Mouse (Mus musculus) adrenal gland, postnatal 10 days (tissue): ENCODE data around the gene Slc24a3. TPM values are rescaled to one million over a fixed set of nuclear protein-coding genes. Genes with fewer than 3 reads are reported as not detected.
A peak's percentile ranks its signal among the peaks of the same experiment; 100 is the strongest.

Experiments used
- DNase-seq: peaks from one replicate; pipeline ENCODE4 v3.0.0; 2021; ENCODE audit warnings: mixed read lengths
- total RNA-seq, 2 experiments: library from RNA; stranded (reverse); gene quantifications; 2 replicates each; pipeline ENCODE4 v1.2.3; 2021

Slc24a3 gene
- total RNA-seq, 2 experiments from 2014 or later = 36.7 to 37.2 TPM

GRCm38 (mm10) chr2:145631123-145631798 is 463.7 kb downstream of the Slc24a3 start:
- no peak for DNase-seq

GRCm38 (mm10) chr2:145631799-145632174 is 464.2 kb downstream of the Slc24a3 start:
- no peak for DNase-seq

GRCm38 (mm10) chr2:145633811-145634210 is 466.3 kb downstream of the Slc24a3 start:
- DNase-seq = no peak

- no peak for DNase-seq
Measured at GRCm38 (mm10) chr2:145640255-145640984, 472.9 kb downstream of the Slc24a3 start.

- no peak for DNase-seq
Measured at GRCm38 (mm10) chr2:145655373-145655960, 487.9 kb downstream of the Slc24a3 start.

DNA sequence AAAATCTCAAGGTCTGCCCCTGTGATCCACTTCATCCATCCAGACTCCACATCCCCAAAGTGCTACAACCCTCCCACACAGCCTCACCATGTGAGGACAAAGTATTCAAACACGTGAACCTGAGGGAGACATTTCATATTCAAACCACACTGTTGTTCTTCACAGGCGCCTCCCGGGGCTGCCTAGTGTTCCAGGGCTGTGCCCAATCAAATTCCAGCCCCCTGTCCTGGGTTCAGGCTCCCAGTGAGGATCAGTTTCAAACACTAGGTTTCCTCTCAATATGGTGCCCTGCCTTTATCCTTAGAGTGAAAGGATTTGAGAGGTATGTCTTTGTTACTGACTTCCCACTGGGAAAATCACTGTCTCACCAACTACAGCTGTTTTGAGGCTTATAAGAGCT is 488.6 kb downstream of the Slc24a3 start:
- no peak for DNase-seq

GRCm38 (mm10) chr2:145656716-145657115 is 489.2 kb downstream of the Slc24a3 start:
- no peak for DNase-seq

- no peak for DNase-seq
Measured at GRCm38 (mm10) chr2:145661242-145661641, 493.7 kb downstream of the Slc24a3 start.

DNA sequence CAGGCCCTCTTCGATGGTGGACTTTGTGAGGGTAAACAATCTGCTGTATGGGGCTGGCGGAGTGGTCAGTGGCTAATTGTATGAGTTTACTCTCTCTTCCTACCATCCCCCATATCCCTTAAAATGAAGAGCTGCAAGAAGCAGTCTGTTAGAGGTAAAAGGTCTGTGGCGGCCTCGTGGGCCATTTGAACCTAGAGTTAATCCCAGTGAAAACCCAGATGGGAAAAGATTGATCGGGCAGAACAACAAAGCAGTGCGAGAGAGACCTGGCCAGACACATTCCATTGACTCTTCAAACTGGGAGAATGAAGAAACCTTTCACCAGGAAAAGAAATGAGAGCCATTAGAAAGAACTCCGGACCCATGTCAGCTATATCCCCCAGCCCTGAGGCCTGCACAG is 496.3 kb downstream of the Slc24a3 start:
- DNase-seq = no peak

DNA sequence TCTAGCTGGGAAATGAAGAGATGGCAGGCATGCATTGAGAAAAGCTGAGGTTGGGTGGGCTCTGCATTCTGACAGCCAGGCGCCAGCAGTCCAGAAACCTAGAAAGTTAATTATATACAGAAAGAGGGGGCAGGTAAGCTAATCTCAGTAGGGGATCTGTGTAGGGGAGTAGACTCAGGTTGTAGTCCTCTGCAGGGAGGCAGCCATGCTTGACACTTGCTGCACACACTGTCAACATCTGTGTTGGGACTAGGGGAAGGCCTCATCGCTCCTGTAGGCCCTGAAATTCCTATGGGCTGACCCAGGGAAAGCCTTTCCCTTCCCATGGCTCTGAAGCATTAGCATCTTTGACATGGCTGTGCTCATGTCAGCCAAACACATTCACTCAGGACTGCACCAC is 496.8 kb downstream of the Slc24a3 start:
- DNase-seq = no peak

GRCm38 (mm10) chr2:145668135-145668534 is 500.6 kb downstream of the Slc24a3 start:
- no peak for DNase-seq

DNA sequence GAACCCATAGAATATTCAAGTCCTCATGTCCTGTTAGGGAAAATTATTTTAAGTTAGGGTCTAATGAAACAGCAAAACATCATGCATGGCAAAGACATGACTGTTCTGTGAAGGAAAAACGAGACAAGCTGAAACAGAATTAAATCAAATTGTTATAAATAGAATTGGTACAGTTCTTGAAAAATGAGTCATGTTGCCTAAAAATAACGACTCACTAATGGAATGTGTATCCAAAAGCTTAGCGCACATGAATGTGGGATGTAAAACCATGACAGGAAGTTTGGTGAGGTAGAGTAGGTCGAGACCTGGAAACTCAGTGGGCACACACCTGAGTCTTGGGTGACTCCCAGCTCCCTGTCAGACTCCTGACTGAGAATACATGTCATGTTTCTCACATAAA is 502.6 kb downstream of the Slc24a3 start:
- no peak for DNase-seq

DNA sequence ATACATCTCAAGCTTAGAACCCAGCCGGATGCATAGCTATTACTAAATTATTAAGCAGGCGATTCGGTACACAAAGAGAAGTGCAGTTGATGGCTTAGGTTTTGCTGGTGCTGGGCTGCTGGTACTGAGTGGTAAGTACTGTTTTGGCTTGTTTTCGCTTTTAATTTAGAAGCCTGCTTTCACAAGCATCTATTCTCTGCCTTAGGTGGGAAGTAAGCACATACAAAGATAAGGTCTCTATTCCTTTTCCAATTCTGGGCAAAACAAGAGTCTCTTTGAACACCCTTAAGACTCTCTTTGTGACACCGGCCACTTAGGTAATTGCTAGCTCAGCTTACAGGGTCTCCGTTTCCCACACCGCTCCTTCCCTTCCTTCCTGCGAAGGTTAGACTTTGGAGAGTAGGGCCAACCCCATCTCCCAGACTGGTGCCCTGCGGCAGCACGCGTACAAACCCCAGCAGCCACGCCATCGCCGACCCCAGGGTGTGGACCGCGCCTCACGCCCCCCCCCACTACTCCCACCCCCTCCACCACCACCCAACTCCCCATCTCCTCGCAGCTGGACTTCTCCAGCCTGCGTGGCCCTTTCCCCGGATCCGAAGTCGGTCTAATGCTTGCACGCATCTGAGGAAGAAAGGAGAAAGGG is 507.1 kb downstream of the Slc24a3 start:
- no peak for DNase-seq

GRCm38 (mm10) chr2:145675142-145675755 is 507.7 kb downstream of the Slc24a3 start, which contains the start of gene Rin2:
Gene Rin2 (plus strand): TSS chr2:145675215.
- DNase-seq = peak; percentile 82

- DNase-seq = peak; percentile 68
Measured at GRCm38 (mm10) chr2:145675756-145676543, 508.4 kb downstream of the Slc24a3 start.

GRCm38 (mm10) chr2:145676544-145676925 is 509.0 kb downstream of the Slc24a3 start:
- no peak for DNase-seq

GRCm38 (mm10) chr2:145676936-145677335 is 509.4 kb downstream of the Slc24a3 start:
- DNase-seq = no peak

DNA sequence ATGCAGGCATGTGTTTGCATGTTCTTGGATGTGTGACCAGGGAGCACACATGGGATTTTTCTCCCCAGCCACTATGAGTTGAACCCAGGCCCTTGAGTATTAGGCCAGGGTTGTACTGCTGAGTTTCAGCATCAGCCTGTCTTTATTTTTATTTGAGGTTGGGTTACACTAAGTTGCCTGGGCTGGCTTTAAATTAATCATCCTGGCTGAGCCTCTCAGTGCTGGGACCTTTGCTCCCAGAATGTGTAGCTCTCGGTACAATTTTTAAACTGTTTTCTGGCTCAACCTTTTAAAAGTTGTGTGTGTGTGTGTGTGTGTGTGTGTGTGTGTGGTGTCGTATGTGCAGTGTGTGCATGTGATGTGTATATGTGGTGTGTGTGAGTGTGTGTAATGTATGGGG is 512.6 kb downstream of the Slc24a3 start:
- no peak for DNase-seq

- no peak for DNase-seq
Measured at GRCm38 (mm10) chr2:145680762-145681161, 513.2 kb downstream of the Slc24a3 start.

DNA sequence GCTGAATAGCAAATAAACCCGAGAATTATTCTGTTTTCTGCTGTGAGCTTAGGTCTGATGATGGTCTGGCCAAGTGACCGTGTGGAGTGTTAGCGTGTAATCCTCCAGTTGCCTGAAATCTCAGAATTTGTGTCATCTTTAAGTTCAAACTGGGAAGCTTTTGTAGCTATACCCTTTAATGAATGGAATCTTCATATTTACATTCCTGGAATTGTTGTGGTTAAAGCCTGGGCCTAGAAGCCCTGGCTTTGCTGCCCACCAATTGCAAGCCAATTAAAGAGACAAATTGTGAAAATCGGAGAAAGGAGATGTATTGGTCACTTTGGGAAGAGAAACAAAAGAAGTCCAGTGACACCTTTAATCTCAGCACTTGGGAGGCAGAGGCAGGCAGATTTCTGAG is 514.1 kb downstream of the Slc24a3 start:
- DNase-seq = no peak

DNA sequence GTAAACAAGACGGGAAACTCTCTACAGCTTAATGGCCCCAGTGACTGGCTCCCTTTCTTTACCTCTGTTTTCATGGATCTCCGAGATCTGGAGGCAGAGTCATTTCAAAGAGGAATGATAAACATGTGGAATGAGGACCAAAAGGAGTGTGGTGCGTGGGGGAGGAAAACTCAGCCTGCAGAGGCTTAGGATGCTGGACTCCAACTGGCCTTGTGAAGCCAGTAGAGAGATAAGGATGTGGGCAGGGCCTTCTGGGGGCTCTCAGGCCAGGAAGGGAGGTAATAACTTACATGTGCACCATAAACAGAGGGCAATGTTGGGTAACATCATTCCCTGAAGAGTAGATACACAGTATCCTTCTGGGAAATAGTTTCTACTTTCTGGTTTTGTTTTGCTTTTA is 515.4 kb downstream of the Slc24a3 start:
- no peak for DNase-seq

DNA sequence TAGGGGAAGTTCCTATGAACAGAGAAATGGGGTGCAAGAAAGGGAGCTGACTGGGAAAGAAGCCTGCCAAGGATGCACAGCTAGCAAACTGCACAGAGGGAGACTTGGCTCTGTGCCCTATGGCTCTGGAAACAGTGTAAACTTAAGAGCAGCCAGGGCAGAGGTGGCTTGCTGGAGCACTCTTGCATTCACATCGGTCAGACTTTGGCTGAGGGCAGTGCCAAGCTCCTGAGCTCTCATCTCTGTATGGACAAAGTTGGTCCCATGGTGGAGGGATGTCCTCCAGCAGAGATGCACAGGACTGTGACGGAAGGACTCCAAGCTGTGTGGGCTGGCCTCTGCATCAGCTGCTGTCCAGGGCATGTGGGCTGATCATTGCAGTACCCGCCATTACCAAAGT is 516.0 kb downstream of the Slc24a3 start:
- peak; percentile 82 for DNase-seq
